Mouse (Mus musculus) thymus, postnatal 14 days (tissue): ENCODE measurements around the gene Car5a.
A peak's percentile ranks its signal among the peaks of the same experiment; 100 is the strongest.

ENCODE experiments used
- DNase-seq: peaks from one replicate; pipeline ENCODE4 v3.0.0; 2021

The Car5a gene

DNA sequence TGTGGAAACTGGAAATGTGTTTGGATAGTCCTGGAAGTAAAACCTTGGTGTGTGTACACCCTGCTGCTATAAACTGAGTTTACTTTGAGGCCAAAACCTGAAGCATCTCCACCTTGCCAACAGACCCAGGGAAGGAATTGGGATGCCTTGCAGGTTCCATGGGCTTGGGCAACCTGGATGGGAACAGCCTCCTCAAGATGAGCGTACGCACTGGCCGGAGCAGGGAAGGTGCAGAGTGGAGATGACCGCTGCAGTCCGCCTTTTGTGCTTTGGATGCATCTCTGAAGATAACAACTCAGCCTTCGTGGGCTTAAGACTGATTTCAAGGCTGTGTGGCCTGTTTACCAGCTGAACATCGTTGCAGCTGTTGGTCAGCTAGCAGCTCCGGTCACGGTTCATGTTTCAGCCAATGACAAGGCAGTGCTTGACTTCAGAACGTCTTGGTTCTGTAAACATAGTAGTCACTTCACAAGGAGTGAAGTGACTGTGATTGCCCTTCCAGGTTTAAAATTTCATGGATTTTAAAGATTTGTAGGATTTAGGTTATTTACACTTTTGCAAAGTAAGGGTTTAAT, 10.4 kb upstream of the Car5a start:
- DNase-seq = no peak

DNA sequence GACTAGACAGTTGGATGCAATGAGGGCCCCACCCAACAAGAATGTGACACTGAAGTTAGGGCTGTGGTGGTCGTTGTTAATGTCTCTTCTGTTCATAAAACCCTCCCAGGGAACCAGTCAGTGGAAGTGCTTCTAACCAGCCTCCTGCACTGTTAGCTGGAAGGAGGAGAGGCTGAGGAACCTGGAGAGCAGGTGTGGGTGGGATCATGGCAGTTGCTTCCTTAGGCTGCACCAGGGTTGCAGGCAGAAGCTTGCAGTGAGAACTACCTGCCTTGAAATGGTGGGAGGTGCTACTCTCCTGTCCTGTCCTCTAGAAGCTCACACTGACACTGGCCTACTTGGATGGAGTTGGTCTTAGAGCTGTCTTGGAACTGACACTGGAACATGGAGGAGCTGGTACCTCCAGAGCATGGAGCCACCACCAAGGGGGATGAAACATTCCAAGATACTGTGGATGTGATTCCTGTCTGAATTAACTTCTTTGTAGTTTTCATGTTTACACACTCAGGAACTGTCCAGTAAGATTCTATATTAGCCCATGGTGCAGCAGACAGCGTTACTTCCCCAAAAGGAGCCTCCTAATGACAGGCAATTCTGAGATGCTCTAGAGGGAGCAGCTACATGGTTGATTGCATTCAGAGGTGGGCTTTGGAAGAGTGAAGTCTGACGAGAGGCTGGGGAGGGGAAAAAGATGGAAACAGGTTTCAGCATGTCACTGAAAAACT, 9.3 kb upstream of the Car5a start:
- no peak for DNase-seq

DNA sequence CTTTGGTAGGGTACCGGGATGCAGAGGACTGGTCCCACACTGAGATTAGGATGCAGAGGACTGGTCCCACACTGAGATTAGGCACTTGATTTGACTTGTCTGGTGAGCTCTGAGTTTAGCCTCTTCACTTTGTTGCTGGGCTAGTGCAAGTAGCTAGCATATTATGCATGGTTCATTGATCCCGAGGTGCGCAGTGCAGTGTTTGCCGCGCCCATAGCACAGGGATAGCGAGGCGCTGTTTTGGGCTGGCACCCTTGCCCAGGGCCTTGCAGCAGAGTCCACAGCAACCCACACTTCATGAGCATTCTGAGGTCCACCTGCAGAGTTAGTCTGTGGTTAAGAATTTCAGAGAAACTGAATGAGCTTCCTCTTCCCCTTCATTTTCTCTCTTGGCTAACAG, 8.1 kb upstream of the Car5a start:
- no peak for DNase-seq

DNA sequence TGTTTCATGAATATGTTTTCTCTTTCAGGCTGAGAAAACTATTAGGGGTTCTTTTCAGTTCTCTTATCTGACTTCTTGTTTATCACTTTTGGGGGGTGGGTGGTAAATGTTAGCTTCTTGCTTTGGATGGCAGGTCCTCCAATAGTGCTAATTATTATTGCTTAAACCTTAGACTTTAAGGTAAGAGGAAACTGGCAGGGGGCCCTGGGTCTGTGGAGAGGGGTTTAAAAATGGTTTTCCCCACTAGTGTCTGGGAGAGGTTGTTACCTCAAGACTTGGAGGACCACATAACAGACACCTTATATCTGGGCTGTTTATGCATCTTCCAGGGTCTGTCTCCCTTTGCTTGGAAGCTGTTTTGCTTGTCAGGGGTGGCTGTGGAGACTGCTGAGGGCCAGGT, 7.4 kb upstream of the Car5a start:
- no peak for DNase-seq

DNA sequence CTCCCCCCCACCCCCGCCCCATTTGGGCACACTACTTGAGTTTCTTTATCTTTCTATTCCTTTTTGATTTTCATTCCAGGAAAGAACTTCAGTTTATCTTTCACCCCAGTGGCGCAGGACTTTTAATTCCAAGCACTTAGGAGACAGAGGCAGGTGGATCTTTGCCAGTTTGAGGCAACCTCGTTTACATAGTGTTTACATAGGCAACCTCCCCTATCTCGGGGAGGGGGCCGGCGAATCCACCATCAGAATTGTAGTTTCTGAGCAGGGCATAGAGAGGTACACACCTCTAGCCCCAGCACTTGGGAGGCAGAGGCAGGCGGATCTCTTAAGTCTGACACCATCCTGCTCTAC, 6.9 kb upstream of the Car5a start:
- DNase-seq = no peak

DNA sequence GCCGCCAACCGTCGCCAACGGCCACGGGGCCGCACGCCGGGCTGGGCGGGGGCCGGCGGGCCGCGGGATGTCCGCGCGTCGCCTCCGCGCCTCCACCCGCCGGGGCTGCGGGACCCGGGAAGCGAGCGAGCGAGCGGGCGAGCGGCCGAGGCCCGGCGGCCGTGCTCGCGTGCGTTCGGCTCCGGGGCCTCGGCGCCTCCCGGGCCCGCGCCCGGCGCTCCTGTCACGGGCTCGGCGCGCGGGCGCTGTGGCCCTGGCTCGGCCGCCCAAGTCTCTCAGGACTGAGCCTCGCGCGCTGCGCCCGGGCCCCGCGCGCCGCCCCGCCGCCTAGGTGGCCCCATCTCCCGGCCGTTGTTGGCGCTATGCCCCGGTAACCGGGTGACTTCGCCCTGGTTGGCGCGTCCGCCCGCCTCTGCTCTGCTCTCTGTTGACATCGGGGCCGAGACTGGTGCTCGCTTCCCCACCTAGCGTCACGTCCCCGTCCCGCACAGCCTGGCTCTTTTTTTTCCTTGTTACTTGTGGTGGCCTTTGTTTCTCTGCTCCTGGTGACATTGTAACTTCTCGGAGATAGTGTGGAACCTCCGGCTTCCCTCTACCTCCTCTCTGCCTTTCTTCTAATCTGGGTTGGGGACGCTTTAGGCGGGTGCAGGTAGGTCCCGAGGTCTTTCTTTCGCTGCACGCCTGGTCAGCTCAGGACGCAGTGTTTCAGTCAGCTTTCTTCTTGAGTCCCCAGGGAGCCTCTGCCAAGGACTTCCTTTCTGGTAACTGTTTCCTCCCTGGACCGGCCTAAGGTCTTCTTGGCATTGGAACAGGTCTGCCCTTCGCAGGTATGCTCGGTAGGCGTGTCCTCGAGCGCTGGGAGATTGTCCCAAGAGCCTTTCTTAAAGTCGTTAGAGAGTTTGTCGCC, 6.3 kb upstream of the Car5a start:
- peak; percentile 78 for DNase-seq

DNA sequence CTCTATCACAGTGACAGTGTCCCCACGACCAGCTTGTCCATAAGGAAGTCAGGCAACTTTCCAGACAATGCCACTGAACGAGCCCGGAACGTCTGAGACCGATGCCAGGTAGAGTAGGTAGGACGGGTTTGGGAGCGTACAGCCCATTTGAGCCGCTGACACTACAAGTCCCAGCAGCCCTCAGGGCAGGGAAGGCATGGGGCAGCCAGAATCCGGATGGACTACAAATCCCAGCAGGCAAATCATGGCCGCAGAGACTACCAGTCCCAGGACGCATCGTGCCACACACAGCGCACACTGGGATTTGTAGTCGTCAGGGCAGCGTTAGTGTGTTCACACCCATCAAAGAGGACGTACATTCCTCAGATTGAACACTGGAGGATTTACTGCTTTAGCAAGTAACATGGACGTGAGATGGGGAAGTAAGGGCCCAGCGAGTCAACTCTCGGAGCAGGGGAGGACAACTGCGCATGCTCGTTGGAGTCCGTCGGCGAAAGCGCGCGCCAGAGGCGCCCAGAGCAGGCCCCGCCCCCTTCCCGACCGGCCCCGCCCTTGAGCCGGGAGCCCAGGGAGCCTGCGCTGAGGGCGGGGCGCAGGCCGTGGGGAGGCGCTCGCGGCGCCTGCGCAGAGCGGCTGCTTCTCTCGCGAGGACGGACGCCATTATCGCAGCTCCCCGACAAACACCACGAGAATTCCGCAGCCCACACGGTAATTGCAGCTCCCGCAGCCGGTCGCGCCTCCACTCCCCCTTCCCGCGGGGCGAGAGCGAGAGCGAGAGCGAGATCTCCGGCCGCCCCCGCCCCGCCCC, 5.4 kb upstream of the Car5a start:
- peak; percentile 99 for DNase-seq

DNA sequence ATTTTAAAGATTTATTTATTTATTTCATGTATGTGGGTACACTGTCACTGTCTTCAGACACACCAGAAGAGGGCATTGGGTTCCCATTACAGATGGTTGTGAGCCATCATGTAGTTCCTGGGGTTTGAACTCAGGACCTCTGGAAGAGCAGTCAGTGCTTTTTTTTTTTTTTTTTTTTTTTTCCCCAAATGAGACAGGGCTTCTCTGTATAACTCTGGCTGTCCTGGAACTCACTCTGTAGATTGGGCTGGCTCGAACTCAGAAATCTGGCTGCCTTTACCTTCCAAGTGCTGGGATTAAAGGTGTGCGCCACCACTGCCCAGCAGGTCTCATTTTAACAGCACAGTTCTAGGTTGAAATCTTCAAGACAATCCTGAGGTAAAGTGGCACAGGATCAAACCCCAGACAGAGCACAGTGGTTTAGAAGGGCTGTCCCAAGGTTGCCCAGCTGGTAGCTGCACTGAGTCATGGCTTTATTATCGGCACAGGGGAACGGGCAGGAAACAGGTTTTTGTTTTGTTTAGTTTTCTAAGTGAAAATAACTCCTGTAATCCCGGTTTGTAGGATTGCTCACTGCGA, 4.6 kb upstream of the Car5a start, which contains the start of gene Banp:
Banp (plus strand) TSS at position 529 of the 579 bp plus-strand sequence.
- DNase-seq = no peak

DNA sequence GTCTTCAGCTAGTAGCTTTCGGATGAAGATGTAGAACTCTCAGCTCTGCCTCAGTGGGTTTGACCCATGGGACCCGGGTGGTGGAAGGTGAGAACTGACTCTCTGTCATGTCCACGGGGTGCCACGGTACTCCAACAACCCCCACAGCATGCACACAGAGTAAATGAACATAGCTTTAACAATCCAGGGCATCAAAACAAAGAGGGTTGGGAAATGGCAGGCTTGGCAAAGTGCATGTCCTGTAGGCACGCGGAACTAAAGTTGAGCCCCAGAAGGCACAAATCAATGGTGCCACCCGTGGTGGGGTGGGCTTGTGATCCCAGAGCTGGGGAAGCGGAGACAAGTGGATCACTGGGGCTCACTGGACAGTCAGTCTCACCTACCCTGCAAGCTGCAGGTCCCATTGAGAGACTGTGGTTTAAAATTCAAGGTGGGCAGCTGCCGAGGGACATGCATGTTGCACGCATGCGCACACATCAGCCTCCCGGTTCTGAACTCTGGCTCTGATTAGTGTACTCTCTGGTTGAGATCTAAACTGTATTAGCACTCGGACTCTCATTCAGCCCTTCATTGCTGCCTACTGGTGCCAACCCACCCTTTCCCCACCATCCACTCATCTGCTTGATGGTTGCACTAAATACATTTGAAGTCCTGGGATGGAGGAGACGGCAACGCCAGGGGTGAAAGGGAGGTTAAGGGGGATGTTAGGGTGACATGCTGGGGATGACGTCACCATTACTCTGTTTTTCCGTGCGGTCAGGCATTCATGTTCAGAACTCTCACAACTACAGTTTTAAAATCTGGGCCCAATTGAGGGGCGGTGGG, 3.8 kb upstream of the Car5a start:
- peak; percentile 23 for DNase-seq

DNA sequence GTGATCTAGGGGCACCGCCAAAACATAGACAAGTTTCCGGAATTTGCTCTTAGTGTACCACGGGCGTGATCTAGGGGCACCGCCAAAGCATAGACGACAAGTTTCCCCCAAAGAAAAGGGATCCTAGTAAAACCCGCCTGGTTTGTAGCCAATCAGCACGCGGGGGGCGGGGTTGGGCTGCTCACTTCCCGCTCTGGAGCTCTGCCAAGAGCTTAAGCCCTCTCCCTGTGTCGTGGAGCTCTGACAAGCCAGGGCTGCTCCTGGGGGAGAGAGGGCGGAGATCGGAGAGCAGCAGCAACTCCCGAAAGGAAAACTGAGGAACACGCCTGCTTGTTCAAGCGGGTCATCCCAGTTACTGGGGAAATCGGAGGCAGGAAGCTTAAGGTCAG, 3.0 kb upstream of the Car5a start:
- peak; percentile 93 for DNase-seq

DNA sequence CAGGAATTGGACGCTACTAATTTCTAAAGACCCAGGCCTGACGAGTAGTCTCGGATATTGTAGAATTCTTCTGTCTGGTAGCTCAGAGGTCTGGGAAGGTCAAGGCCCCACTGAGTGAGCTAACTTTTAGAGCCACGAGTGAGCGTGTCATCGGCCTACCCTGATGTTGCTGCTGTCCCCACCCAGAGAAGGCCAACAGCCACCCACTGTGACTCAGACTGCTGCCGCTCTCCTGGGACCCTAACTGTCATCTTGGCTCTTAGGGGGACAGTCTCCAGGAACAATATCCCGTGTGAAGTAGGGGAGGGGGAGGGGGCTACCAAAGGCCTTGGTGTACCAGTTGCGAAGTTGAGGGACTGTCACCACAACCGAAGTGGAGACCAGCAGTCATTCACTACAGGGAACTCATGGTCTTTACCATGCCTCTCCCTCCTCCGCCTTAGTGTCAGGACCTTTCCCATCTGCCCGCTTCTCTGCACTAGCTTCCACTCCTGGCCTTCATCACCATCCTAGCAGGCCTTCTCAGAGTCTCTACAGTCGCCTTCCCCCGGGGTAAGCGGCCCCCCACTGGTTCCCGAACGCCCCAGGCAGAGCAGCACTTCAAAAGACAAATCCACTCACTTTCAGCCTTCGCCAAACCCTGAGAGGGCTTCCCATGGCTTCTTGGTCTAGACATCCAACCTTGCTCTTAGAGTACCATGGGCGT, 2.5 kb upstream of the Car5a start:
- no peak for DNase-seq

DNA sequence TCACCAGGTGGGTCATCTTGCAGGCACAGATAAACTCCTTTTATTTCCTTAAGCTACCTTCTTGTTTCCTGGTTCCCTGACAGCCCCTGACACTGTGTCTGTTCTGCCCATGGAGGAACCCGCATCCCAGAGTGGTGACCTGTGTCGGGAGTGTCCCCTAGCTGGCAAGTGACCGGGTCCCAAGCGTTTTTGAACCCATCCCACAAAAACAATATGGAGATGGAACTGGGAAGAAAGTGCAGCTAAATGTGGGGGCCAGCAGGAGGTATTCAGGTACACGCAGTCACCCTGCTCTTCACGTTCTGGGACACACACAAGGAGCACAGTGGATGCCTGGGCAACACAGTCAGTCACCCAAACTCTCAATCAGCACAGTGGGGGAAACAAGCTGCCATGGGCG, 1.6 kb upstream of the Car5a start:
- no peak for DNase-seq

DNA sequence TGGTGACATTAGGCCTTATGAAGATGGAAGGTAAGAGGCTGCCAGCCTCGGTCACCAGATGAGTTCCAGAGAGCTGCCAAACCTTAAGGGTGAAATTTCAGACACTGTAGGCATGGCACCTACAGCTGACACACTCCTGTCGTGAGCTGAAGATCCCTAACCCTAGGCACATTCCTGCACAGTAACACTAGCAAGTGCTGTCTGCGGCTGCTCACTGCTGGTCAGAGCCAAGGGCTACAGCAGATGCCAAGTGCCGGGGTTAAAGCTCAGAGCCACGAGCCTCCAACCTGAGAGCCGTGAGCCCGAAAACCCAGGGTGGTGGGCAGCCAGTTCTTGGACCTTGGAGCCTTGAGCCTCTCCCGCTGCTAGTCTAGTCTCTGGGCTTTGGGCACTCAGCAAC, 988 bp downstream of the Car5a start:
- DNase-seq = no peak

DNA sequence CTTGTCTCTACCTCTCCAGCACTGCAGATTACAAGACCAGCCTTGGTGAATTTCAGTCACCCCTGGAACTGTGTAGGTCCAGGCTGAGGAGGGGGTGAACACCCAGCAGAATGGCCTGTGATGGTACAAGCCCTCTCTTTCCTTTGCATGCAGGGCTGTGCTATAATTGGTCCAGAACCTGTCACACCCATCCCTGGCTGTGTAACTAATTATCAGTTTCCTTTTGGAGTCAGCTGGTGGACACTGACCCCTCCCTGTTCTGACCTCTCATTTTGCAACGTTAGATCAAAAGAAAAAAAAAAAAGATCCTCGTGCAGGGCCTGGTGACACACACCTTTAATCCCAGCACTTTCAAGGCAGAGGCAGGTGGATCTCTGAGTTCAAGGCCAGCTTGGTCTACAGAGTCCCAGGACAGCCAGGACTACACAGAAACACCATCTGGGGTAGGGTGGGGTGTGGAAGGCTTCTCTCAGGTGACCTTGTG, 1.6 kb downstream of the Car5a start:
- no peak for DNase-seq

DNA sequence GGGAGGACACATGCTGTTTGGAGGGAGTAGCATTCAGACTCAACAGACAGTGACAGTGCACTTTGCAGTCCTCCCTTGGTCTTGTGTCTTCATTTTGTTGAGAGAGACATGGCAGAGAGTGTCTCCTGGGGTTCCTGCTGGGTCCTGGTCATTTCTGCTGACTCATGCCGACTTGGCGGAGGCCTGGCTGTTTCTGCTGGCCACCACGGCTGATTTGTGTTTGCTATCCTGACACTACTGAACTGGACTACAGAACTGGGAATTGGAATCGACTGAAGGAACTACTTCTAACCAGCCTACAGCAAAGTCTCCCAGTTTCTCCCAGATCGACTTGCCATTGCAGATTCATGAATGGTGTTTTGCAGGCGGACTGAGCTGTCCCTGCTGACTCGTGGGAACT, 6.0 kb downstream of the Car5a start:
- DNase-seq = no peak

DNA sequence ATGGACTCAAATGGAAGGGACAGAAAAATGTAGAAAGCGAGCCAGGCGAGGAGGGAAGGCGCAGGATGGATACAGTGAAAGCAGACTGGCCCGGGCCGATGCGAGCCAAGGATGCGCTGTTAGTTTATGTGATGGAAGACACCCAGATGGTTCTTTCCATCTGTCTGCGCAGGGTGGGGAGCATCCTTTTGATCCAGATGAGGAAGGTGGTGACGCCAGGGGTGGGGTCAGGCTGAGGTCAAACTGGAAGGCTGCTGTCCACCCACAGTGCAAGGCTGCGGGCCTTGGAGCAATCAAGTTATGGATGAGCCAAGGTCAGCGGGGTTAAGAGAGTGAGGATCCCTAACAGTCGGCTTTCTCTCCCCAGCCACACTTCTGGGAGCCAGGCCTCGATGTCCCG, 8.3 kb downstream of the Car5a start:
- DNase-seq = no peak

DNA sequence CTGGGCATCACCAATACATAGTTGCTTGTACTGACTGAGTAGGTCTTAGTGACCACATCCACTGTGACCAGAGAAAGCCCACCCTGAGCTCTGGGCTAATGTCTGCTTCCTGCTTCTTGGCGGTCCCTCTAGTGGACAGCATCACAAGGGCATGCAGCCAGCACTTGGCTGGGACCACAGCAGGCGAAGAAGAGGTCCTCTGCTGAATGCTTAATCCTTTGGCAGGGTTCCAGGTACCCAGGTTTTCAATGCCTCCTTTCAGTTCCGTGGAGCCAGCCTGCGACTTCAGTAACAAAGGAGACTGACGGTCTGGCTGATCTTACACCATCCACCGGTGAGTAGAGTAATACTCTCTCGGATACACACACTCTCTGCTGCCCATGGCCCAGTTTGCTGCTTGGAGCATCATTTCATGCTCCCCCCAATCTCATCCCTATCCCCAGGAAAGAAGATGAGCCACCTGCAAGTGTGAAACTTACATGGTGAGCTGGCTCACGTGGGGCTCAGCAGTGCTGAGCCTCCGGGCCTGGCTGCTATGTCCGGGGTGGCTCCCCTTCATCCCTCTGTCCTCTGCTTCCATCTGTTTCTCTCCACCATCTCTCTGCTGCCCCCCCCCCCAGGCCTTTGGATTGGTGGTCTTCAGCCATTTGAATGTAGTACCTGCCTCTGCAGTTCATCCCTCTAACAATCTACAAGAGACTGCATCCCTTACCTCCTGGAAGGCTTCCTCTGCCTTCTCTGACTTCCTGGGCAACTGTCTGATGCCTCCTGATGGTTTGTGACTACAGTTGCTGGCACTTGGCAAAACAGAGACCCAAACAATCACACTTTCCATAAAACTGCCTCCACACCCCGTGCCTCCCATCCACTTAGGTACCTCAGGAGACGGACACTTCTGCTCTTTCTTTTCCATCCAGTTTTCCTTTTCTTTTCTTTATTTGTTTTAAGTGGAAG, 9.1 kb downstream of the Car5a start:
- DNase-seq = no peak

DNA sequence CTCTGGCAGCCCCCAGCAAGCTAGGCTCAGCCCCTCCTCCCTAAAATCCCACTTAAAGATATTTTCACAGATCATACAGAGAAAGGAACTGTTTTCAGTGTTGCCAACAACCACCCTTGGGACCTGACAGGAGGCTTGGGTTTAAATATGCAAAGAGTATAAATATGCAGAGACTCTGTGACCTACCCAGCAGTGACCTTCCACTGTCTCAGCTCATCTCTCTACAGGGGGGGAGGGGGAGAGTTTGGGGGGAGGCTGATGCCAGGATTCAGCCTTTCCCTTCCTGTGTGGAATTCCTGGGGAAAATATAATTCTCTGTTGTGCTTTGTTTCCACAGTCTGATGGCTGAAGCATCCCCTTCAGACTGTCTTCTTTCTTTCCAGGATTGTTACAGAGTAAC, 9.8 kb downstream of the Car5a start:
- no peak for DNase-seq

DNA sequence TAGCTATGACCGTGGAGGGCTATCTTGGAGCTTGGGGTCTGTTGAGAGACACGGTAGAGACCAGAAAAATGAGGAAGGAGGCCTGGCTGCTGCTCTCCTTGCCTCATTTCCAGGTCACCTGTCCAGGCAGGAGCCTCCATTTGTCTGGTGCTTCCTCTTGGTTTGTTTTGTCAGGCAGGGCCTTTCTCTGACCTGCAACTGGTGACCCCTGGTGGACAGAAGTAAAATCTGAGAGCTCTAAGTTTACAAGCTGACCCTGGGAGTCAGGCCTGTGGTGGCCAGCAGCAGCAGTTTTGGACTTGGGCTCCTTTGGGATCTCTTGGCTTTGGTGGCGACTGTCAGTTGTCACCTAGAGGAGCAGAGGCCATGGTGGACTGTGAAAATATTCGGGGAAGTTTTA, 10.2 kb downstream of the Car5a start:
- peak; percentile 40 for DNase-seq
